Mouse (Mus musculus) spleen, postnatal 36 days (tissue): Measurements from ENCODE around the gene Prkcz.

Experiments
- DNase-seq, 2 experiments: peaks; one replicate each; pipeline ENCODE4 v3.0.0; 2022; ENCODE audit warnings: low spot score in 2 of 2, mixed read lengths in 1 of 2

The Prkcz gene

DNA sequence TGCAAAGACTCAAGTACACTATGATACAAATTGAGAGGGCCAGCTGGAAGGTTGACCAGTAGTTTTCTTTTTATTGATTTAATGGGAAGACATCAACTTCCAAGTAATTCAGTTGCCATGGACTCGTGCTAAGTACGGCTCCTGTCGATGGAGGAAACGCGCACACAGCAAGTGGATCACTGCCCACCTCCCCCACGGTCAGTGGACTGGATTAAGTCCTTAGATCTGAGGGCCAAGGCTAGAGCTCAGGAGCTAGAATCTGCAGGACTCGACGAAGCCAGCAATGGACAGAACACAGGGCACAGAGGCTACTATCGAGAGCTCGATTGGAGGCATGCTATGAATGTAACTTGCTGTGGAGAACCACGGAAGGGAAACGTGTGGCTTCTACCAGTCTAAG is 52.5 kb downstream of the Prkcz start:
- DNase-seq: no peak

DNA sequence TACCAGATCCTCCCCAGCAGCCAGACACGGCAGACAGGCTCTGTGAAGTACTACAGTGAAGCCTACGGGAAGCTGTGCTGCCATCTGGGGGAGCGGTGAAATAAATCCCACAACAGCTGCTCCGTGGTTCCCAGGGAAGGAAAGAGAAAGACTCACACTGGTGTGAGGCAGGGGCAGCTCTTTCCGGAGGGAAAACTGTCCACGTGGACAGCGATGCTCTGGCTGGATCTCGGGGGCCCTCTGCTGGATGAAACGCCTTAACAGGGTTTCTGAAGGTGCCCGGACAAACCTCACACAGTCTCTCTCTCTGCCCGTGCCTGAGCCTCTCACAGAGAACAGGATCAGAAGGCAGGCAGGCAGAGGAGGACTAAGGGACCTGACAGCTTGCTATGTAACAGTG is 53.1 kb downstream of the Prkcz start:
- DNase-seq: peak; percentile 24 to 29

DNA sequence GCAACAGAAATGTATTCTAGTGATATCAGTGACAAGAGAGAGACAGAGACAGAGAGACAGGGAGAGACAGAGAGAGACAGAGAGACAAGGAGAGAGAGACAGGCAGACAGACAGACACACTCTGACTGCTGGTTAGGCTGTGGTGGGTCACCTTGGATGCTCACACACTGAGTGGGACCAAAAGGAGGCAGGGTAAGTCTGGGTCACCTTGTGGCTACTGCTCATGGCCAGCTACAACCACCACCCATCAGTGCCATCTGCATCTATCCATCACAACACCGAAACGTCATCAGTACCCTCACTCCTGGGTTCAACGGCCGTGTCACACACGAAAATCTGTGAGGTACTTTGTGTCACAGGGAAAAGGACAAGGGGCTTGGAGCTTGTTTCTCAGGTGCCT is 53.6 kb downstream of the Prkcz start:
- no peak for DNase-seq

DNA sequence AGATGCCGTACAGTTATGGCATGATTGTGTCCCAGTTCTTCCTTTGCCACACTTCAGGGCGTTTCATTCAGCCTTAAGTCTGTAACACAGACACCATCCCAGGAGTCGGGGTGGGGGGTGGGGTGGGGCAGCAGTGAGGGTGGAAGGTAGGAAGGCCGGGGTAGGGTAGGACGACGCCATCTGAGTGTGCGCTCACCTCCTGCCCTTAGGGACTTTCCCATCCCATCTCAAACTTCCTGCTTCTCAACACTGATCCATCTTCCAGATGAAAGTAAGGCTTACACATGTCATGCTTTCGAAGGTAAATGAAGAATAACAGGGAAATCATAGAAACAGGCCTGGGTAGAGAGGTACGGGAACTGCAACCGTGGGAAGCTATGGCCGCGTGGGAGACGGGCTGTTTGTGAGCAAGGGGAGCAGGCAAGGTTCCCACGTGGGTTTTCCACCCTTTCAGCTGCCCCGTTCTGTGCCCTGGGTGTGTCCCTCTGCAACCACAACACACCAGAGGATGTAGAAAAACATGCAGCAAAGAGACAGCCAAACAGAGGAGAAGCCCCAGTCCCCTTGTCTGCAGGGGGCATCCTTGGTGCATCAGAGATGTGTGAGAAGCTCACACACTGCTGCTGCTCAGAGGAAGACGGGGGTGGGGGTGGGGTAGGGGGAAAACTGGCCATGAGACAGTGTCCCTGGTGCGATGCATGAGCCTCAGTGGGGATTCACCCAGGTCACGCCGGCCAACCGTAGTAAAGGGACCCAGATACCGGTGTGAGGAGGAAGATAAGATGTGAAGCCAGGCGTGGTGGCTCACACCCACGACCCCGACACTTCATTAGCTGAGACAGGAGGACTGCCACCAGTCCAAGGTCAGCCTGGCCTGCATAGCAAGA is 54.6 kb downstream of the Prkcz start:
- DNase-seq: no peak

DNA sequence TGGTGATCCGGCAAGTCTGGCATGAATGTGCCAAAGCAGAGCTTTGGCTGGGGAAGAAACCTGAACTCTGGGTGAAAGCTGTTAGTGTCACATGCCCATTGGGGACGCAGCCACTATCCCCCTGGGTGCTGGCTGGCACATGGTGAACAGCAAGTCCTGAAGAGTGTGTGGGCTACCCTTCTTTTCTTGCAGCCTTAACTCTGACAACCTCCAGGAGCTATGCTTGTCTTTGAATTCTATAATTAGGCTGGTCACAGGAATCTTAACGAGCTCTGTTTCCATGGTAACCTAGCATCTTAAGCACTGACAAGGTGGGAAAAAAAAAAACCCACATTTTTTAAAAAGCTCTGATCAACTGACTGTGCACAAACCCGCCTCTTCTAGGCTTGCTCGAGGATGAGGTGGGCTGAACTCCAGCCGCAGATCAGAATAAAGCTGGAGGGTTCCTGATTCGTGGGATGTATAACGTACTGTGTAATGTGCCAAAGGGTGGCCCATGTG is 55.6 kb downstream of the Prkcz start:
- DNase-seq: no peak

DNA sequence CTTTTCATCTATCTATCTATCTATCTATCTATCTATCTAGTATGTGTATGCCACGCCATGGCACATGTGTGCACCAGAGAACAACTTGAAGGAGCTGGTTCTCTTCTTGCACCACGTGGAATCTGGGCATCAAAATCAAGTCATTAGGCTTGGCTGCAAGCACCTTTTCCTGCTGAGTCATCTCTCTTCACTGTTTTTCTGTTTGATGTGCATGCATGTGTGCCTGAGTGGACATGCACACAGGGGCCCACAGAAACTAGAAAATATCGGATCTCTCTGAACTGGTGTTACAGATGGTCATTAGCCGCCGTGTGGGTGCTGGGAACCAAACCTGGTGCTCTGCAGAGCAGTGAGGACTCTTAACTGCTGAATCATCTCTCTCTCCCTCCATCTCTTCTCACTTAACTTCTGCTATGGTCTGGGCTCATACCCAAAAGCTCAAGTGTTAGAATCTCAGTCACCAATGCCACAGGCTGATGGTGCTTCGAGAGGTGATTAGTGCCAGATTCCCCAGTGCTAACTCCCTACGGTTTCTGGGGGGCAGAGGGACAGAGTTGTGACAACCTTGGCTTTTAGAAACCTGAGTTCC is 56.6 kb downstream of the Prkcz start:
- DNase-seq: no peak

DNA sequence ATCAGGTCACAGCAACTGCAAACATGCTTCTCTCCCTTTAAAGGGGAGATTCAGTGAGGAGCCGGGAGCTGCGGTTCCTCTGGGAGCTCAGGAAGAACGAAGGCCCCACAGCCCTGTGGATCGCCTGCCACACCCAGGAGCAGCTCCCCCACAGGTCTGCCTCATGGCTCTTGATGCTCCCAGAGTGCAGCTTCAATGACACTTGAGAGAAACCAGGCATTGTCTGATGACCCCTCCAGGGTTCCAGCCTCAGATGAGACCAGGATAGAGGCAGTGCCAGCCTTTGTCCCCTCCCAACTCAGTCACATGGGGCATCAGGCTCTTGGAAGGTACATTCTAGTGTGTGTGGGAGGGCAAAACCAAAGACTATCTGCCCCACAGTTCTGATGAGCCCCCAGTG is 59.2 kb downstream of the Prkcz start:
- no peak for DNase-seq

DNA sequence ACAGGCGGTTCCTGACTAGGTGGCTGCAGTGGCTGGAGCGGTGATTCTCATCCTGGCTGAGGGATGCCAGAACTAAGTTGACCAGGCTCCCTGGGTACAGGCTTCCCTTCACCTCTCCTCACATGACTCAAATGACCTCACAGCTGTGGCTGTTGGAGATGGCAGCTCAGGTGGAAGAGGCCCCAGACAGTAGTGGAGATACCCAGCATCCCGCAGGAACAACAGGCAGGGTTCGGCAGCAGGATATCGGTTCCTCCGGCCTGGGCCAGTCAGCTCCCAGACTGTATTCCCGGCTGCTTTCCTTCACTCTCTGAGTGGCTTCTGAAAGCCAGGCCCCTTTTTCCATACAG is 60.1 kb downstream of the Prkcz start:
- DNase-seq: no peak

DNA sequence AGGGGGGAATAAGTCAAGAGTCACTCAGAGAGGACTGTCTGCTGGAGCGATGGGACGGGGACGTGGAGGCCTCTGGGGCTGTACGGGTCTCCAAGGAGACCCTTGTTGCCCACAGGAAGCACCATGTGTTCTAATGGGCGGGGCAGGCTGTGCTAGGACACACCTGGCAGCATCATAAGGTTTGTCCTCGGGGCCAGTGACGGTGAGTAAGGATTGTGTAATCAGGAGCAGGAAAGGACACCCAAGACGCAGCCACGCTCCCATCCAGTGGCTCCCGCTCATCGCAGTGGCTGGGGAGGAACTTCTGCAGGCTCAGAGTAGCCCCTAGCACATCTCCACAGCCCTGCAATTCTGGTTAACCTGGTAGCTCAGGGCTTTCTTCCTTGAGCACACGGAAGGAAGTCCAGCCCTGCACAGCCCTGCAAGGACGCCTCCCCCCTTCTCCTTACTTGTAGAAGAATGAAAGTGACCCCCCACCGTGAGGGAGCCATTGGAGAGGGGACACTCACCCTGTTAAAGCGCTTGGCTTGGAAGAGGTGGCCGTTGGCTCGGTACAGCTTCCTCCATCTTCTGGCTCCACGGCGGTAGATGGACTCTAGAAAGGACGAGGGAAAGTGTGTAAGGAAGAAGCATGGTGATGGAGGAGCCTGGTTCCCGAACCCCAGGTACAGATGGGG is 60.6 kb downstream of the Prkcz start:
- DNase-seq: no peak

DNA sequence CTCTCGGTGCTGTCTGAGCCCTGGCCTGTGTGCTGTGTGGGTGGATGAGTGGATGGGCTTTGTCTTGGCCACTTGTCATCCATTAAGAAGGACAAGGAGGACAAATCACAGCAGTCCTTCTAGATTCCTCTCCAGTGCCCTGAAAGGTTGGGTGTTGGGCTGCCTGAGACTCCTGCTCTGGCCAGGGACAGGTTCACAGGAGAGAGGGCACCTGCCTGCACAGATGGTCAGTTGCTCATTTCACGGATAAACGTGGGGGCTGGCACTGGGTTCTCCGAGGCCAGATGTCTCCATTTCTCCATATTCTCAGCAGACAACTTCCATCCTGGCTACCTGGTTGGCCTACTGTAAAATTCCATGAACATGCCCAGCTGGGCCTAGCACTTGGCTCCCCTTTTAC is 62.3 kb downstream of the Prkcz start:
- DNase-seq: no peak

DNA sequence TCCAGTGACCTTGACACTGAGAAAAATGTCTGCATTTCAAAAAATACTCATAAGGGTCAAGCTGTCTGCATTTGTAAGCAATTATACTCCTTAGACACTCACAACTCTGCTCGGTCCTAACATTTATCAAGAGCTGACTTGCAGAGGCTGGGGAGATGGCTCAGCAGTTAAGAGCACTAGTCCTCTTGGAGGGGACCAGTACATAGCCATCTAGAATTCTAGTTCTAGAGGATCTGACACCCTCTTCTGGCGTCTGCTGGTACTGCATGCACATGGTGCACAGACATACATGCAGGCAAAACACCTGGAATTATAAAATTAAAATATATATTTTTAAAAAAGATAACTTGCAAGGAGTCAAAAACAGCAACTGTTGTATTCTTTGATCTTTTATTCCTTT is 64.1 kb downstream of the Prkcz start:
- no peak for DNase-seq

DNA sequence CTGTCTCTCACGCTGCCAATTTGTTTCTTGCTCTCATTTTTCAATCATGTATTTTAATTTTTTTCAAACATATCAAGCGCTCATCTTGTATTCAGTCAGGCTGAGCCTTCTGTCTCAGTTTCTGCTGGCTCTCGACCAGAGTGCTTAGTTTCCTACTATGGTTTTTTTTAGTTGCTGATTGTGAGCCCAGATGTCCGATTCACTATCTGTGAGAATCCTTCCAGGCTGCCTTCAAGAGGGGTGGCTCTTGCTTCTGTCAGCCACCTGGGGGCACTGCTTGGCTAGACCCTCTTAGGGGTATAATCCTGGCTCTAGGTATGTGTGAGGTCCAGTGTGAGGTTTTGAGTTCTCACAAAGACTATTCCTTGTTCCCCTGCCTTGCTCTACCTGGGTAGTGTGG is 65.2 kb downstream of the Prkcz start:
- DNase-seq: no peak

DNA sequence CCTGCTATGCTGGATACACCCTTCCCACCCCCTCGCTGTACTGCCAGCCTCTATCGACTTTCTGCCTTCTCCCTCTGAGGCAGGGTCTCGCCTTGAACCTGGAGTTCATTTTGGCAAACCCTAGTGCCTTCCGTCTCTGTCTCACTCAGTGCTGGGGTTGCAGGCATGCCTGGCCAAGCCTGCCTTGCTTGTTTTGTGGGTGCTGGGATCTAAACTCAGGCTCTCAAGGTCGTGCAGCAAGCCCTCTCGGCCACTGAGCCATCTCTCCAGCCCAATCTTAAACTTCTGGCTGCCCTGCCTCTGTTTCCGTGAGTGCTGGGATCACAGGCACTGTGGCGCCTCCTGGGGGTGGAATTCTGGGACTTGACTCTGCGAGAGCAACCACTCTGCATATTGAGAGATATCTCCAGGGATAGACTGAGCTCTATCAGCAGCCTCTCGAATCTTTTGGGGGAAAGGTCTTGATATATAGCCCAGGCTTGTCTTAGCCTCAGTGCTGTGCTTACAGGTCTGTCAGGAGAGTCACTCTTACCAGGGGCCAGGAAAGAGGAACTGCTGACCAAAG is 66.1 kb downstream of the Prkcz start:
- no peak for DNase-seq

DNA sequence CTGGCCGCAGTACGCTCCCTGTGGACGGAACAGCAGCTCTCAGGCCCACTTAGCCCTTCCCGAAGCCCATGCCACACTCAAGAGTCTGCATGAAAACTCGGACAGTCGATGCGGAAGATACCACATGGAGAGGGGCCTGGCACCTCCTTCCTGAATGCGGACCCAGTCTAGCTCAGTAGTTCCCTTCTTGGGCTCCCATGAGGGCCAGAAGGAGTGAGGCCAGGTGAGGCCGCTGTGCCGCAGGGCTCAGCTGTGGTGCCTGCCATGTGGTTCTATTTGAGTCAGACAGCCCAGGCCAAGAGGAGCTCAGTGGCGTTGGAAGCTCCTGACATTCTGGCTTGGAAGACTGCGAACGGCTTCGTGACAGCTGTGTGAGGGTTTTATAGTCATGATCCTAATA is 66.8 kb downstream of the Prkcz start:
- no peak for DNase-seq

DNA sequence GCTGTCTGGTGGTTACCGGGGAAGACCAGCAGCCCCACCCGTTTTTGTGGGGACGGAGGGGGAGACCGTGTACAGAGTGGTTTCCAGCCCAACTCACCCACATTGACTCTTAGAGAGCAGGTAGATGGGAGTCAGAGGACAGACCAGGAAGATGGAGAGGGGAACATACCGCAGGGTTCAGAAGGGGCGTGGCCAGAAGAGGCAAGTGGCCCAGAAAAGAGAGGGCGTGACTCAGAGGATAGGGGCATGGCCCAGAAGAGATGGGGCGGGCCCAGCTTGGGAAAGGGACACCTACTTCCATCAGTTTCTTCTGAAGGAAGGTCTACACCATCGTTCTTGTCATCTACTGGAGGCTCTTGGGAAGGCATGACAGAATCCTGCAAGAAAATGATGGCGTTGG is 68.3 kb downstream of the Prkcz start:
- DNase-seq: no peak

DNA sequence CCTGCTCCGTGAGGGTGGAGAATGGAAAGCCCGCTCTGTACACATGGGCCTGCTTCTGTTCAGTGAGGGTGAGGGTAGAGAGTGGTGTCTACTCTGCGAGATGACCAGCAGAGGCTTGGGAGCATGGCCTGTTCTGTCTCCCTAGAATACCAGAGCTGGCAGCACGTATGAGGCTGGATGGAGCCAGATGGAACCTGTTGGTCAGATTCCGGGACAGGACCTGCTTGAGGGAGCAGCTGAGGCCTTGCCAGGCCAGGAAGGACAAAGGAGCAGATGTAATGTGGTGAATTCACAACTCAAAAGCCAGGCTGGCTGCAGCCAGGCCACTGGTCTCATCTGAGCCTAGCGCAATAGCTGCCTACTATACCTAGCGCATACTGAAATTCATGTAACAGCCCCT is 71.1 kb downstream of the Prkcz start:
- no peak for DNase-seq

DNA sequence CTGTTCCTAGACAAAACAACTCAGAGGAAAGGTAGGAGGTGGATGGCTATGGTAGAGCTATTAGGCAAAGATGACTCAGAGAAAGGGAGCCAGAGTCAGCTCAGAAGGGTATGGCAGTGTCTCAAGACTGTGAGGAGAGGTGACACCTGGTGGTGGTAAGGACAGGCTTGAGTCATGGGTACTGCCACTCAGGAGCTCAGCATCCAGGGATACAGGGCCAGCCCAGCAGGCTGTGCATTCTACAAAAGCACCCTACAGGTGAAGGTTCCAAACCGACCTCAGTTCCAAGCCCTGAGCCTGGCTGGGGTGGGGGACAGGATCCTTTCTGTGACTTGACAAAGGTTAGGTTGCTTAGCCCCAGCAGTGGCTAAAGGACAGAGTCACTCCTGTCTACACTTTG is 72.6 kb downstream of the Prkcz start:
- DNase-seq: no peak

DNA sequence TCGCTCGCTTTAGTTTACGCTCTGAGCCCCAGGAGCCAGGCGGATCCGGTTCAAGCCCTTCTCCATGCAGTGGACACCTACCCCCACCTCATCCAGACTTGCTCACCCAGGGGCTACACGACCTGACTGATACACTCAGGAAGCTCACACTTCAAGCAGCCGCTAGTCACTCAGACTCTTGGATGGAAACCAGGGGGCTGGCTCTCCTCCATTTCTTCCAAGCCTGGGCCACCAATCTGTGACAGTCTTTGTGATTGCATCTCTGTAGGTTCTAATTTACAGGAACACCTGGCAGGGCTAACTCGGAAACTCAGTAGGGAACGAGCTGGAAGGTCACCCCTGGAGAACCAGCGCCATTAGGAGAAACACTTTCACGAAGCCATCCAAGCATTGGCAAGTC is 73.4 kb downstream of the Prkcz start:
- DNase-seq: no peak

DNA sequence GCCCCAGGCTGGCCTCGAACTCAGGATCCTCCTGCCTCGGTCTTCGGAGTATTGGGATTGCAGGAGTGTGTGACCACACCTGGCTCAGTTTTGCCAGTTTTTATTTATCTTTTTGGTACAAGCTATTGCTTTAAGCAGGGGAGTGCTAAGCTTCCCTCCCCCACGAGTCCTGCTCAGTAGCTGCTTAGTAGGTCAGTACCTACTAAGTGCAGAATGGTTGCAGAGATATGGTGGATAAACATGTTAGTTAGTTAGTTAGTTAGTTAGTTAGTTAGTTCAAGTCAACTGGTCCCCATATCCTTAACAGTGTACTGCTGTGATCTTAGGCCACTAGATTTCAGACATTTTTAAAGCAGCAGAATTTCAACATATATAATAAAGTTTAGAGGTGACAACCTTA is 75.1 kb downstream of the Prkcz start:
- no peak for DNase-seq

DNA sequence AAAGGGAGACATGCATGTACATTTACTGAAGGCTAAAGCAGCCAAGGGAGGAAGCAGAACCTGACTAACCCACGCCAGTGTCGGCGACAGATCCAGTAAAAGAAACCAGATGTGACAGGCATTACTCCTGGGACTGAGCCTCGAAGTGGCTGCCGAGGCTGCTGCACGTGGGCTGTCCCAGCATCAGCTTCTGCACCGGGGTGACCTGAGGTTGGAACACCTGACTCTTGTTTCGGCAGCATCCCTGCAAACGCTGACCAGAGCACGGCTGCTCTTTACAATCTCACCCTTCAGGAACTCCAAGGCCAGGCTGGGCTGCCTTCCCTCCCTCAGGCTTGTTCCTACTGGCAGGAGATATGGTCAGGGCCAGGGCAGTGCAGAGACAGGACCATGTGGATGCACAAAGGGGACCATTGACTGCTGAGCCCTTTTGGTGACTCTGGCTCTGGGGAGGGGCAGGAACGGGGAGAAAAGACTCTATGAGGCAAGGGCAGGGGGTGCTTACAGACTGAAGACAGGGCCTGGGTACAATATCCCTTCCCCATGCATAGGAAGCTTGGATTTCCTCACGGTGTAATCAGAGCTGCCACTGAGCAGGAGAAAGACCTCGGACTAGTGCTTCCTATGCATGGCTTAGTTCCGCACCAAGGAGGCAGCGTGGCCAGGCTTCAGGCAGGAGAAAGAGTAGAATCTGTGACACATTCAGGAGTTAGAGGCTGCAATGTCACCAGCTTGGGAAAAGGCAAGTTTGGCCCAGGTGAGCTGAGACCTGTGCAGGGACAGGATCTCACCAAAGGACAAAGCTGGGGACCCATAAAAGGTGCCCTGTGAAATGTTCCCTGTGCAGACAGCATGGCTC is 76.4 kb downstream of the Prkcz start:
- no peak for DNase-seq

DNA sequence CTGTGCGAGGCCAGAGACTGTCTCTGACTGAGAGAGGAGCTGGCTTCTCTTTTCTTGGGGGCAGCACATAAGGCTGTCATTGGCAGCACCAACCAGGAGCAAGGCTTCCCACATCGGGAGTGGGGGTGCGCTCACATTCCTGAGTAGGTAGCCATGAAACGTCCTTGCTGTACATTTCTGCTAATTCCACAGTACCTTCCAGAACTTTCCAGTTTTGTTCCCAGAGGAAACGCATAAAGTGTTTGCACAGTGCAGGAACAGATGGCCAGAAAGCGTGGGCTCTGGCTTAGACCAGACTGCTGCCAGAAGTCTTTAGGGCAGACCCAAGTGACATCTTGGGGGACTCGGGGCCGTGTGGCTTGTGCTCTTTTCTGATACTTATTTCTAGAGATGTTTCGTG is 77.6 kb downstream of the Prkcz start:
- DNase-seq: no peak
